Mouse (Mus musculus) urinary bladder, postnatal 36 days (tissue): ENCODE measurements around the gene Msi2.

Source experiments
- DNase-seq, 2 experiments: peaks; one replicate each; pipeline ENCODE4 v3.0.0; 2022; ENCODE audit warnings: low spot score in 2 of 2, mixed read lengths in 1 of 2

Msi2 gene

DNA sequence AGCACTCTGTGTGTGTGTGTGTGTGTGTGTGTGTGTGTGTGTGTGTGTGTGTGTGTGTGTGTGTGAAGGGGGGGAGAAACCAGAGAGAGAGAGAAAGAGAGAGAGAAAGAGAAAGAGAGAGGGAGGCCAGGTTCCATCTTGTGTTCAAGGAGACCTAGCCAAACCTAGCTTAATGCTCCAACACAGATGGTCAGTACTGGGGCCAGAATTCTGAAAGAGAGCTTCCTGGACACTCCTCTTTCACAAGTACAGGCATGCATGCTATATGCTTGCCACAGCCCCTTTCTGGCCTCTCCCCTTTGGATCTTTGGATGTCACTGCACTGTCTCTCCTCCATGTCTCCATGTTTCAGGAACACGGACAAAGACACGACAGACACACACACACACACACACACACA is 41.7 kb downstream of the Msi2 start:
- DNase-seq: no peak

DNA sequence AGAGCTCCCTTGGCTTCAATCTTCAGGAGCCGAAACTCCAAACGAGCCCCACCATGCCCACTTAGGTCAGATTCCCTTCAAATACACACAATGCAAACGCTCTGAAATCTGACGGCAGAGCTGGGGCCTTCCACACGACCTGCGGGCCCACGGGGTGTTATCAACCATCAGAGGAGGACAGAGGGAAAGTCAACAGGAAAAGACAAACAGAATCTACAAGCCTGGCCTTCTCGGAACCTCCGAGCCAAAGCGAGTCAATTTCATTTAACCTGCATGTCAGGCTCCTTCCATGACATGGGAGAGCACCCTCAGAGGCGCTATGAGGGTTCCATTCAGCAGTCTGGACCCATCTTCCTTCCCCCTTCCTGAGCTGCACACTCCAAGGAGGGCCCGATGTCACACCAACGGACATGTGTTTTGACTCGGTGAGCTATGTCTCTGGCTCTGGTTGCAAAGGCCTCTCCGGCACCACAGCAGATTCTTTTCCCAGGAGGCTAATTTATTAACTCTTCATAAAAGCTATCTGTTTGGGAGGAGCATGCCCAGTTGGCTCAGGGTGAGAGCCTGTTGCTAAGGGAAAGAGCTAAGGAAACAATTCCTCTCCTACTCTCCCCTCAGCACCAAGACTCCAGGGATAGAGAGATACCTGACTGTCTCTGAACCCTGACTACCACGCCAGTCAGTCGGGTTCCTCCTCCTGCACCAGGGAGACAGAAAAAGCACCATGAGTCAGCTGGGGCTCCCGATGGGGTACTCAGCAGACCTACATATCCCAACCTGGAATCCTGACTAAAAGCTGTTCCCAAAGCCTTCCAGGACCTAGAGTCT is 42.6 kb downstream of the Msi2 start:
- DNase-seq: peak; percentile 43 to 53

DNA sequence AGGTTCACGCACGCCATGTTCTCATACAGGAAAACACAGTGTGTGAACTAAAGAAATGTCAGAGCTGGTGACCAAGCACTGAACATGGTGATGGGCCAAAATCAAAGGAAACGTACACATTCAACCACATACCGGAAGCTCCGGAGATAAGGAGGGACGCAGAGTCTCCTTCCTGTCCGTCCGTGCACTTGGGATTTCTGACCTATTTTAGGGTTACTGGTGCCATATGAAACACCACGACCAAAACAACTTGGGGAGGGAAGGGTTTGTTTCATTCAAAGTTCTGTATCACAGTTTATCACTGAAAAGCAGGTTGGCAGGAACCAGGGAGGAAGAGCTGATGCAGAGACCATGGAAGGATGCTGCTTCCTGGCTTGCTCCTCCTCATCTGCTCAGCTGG is 44.2 kb downstream of the Msi2 start:
- no peak for DNase-seq

DNA sequence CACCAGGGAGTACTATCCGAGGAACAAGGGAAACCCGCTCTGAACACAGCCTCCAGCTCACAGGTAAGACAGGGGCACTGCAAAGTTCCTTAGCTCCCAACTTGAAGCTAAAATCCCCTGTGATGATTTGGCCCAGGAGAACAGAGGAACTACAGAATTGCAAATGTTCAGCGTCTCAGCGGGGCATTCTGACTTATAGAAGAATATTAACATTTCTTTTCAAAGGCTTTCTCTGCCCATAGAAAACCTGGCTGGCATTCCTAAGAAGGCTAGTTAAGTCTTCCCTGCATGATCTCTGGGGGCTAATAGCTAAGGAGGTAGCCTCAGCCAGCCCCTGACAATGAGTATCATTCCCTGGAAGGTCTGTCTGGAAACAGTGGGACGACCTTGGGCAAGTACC is 47.4 kb downstream of the Msi2 start:
- no peak for DNase-seq

DNA sequence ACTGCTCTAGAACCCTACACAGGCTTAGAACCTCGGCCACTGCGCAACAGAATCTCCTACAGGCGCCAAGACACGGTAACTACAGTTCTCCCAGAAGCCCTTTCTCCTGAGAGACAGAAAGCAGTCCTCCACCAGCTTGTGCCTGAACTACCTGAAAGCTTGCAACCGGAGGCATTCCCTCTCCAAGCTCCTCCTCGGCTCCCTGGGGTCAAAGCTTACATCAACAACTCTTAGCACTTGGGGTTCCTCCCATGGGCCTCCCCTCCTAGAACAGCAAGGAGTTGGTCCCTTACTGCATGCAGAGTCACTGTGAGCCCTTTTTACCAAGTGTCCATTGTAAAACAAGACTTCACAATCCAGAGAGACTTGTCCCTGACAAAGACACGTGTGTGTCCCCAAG is 49.2 kb downstream of the Msi2 start:
- DNase-seq: no peak

DNA sequence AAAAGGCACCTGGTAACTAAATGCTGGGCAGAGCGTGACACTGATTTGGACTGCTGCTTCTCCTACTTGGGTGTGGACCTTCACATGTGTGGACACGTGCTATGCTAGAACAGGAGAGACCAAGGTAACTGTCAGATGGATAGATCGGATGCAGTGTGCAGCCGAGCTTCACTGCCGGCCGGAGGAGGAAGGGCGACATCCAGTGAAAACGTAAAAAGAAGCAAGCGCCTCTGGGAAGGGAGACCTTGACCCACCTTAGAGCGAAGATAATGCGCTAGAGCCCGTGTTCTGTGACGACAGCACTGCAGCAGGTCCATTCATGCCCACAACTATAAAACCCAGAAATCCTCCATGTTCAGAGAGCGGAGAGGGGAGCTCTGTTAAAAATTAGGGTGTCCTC is 50.0 kb downstream of the Msi2 start:
- DNase-seq: no peak

DNA sequence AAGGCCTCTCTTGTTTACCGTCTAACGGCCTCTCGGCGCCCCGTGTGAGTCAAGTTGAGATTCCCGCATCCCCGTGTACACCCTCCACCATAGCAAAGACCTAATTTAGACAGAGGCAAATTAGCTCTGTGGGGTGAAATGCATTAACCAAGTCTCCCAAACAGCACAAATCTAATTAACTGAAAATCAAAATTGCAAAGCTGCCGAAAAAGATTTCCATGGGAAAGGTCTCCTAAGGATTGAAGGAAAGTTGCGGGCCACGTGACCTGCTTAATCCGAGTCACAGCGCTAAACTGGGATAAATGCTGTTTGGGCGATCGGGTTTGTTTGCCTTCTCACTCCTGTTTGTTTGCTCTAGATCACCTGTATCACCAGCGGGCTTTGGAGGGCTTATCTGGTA is 52.5 kb downstream of the Msi2 start:
- DNase-seq: no peak

DNA sequence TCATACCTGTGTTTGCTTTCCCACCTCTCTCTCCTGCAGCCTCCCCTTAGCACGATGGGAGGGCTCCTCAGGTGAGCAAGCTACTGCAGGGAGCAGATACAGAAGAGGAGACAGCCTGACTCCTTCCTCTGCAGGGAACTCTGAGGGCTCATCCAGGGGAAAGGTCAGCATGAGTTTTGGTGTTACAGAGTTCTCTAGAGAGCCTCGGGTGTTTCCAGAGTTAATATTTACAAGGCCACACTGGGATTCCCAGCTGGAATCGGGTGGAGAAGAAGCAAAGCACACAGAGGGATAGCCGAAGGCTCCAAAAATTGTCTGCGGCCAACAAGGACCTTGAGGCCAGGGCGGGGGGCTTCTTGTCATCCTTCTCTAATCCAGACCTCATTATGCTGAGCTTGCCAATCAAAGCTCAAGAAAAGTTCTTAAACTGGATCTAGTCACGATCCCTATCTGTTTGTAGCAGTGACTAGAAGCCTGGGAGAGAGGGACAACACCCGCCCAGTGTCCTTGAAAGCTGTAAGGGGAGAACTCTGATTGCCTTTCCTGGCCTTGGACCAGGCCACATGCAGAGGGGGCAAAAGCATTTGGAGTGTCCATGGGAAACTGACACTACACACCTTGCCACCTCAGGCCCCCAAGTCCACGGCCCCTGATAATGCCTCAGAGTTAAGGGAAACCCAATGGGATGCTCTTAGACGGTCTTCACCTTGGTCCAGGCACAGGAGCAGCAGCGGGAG is 56.7 kb downstream of the Msi2 start:
- DNase-seq: no peak

DNA sequence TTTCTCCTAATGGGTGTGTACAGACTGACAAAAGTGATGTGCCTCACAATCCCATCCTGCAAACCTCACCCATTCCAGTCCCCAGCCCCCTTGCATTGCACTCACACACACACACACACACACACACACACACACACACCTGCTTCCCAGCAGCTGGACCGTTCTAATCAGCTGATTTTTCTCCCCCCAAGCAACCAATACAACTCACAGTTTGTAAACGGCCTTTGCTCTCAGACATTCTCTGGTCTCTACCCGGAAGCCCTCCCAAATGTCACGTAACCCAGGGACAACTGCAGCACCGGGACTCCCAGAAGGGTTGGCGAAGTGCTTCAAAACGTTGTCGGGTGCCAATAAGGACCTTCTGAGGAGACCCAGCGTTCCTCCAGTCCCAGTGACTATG is 57.9 kb downstream of the Msi2 start:
- DNase-seq: no peak

DNA sequence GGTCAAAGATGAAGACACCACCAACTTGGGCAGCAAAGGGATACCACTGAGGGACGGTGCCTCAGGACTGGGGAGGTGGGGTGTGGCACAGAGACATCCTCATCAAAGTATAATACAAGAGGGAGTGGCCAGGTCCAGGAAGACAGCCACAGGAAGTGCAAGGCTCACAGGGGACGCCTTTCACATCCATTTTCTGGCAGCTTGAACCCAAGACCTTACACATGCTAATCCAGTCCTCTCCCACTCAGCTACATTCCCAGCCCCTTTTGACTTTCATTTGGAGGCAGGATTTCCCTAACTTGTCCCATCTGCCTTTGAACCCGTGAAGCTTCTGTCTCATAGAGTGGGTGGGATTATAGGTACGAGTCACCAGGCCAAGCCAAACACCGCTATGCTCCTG is 59.4 kb downstream of the Msi2 start:
- DNase-seq: no peak

DNA sequence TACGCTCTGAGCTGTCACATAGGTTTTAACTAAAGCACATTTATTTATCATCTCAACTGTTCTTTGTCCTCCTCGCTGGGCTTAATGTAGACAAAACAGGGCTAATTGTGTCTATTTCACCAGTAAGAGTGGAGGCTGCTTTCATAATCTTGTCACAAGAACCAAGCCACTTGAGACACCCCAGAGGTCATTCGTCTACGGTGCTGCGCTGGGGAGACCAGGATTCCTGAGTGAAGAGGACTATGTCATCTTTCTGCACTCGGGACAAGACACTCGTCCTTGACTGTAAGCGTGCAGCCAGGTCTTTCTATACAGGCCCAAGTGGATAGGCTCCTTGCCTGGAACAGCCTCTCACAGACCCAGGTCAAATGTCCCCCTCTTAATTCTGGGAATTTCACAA is 62.5 kb downstream of the Msi2 start:
- no peak for DNase-seq

DNA sequence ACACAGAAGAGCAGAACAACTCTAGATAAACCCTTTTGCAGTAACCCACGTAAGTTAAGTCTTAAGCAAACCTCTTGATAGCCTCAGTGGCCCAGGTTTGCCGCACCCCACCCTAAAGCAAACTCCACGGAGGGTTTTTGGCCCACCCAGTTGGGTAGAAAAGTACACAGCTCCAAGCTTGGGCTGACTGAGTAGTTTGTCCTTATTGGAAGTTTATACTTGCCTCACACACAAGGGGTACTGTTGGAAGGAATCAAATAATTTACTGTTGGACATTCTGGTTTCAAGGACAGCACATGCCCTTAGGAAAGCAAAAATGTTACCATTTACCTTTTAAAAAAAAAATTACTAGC is 63.1 kb downstream of the Msi2 start:
- DNase-seq: no peak

DNA sequence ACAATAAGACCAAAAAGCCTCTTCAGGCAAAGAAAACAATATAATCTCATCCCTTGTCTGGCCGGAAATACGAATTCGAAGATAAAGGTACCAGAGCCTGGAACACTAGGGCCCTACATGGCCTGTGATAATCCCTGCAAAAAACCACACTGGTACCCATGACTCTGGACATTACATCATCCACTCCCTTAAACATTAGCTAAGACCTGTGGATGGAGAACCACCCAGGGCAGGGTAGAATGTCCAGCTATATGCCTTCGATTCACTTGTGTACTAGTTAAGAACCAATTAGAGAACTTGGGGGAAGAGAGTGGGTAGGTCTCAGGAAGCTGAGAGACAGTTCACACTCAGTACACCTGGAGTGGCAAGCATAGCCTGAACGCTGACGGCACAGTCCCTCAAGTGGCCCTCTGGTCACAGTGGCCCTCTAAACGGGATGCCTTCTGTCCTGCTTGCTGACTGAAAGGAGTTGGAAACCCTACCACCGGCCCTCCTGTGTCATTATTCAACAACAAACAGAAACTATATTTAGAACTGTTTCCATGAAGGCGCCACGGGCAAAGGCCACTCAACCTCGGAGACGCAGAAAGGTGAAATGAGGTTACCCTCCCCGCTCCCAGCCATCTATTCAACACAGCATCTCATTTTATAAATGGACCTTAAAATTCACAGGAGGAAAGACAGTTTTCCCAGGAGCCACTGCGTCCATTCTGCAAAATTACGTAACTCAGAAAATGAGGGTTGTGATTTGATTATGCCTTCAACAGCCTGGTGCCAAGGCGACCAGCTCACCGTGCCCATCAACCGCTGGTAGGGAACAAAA is 63.7 kb downstream of the Msi2 start:
- DNase-seq: no peak

DNA sequence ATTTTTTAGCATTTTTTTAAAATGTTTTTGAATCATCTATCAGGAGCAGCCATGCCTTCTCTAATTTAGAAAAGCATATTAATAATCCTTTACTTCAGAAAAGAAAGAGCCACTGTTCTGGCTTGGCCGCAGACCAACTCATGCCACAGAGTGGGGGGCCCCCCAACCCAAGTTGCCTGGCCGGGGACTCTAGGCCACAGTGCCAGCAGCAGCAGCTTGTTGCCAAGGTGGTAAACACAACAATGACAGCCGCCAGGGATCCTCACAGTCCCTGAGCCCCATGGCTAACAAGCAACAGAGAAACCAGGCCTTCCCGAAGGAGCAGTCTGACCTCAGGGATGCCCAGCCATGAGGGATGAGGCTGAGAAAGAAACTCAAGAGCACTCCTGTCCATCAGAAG is 68.0 kb downstream of the Msi2 start:
- no peak for DNase-seq

DNA sequence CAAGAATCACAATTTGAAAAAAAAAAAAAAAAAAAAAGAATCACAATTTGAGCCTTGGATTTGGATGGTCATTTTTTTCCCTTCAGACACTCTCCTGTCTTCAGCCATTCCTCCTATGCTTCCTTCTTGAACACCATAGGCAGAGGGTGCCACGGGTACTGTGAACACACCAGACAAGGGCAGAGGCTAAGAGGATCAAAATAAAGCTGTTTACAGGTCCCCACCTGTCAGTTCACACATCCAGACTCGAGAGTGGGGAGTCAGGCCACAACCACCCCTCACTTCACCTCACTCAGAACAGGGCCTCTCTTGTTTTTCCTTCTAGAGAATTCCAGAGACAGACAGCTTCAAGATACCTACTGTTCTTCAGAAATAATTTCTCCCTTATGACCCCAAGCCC is 69.3 kb downstream of the Msi2 start:
- DNase-seq: no peak

DNA sequence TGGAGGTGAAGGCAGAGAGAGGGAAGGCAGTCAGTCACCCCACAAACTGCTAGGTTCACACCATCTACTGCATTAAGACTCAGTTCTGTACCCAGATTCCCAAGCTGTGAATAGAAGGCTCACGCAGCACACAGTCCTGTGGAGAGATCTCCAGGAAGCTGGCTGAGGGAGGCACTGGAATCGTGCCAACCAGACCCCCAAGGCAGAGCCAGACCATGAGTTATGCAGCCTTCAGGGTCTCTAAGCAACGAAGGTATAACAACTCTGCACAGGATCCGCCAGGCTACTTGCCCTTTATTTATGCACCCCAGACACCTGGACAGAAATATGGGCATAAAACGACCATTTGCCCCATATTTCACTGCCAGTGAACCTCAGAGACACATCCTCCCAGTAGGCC is 69.9 kb downstream of the Msi2 start:
- DNase-seq: no peak

DNA sequence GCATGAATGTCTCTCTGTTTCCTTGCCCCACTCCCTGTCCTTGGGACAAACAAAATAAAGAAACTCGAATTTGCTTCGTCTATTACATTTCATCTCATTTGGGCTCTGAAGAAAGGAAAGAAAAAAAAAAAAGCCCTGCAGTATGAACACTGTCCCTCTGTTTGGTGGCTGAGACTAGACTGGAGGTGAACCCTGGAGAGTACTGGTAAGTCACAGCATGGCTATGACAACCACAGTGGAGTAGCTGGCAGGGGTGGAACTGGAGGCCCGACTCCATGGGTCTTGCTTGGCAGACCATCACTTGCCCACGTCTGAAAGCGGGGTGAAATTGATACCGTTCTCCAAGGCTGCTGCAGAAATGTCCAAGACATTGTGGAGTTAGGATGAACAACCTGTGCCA is 71.8 kb downstream of the Msi2 start:
- DNase-seq: no peak

DNA sequence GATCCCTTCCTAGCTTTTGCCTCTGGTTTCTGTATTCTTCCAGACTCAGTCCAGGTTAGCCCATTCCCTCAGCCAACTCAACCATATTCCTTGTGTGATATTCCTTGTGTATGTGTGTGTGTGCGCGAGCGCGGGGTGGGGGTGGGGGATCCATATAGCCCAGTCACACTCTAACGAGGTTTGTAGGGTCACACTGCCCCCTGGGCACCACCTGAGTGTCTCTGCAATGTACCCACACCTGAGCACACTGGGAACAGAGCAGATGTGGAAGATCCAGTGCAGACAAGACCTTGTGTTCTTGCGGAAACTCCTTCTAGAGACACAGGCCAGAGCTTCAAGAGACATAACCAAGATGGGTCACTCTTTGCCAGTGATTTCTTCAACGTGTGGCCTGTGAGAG is 72.5 kb downstream of the Msi2 start:
- no peak for DNase-seq

DNA sequence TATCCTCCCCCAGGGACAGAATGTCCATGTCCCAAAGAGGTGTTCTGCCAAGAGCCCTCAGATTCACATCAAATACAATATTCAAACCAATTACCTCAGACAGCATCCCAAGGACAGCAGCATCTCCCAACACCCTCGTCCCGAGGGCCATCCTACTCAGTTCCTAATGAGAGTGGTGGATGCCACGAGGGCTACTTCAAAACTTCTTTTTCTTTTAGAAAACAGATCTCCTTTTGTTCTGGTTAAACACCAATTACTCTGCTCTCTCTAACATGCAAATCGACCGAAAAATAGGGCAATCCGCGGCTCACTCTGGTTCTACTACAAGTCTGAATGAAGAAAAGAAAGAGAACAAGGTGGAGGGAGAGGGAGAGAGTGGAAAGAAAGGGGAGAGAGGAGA is 73.6 kb downstream of the Msi2 start:
- DNase-seq: no peak

DNA sequence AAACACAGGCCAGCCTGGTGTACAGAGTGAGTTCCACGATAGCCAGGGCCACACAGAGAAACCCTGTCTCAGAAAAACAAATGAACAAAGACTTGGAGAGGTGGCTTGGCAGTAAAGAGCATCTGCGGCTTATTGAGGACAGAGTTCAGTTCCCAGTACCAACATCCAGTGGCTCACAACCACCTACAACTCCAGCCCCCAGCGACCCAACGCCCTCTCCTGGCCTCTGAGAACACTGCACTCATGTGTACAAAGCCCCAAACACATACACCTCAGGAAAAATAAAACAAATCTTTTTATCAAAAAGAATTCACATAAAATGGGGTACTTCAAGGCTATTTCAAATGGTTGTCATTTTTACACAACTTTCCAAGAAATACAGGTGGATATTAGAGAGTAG is 78.5 kb downstream of the Msi2 start:
- DNase-seq: no peak

DNA sequence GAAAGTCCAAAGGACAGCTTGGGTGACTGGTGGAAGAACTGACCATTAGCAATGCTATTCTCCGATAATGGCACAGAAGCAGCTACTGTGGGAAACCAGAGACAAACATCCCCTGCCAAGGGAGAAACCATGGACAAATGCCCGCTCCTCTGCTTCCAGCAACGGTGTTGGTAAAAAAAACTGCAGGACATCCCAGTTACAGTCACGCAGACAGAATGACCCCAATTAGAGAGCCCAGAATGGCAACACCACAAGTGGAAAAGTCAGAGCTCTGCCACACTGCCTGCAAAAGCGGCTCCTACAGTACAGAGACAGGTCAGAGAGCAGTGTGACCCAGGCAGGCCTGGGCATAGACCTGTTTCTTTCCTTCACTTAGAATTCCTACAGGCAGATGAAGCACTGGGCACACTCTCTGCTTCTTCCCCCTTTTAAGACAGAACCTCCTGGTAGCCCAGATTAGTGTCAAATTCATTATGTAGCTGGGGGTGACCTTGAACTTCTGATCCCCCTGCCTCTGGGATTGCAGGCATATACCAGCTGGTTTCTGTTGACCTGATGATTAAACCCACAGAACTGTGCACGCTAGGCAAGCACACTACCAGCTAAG is 79.3 kb downstream of the Msi2 start:
- no peak for DNase-seq

DNA sequence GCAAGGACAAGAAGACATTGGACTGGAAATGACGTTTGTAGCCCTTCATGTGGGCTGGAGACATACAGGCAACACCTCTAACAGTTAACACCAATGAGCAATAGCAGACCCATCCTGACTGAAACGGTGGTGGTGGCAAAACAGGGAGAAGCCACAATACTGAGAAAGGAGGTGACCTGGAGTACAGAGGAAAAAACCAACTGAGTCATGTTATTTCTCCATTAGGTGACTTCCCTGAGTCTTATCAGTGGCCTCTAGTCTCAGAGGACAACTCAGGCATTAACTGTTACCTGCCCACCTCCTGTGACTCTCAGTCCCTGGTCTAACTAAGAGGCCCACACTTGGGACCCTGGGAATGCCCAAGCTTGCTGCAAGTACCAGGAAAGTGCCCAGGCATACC is 80.1 kb downstream of the Msi2 start:
- no peak for DNase-seq
